Mouse (Mus musculus) forebrain, embryonic 14.5 days (tissue): ENCODE measurements around the gene Fstl4. TPM values are rescaled to one million over a fixed set of nuclear protein-coding genes. Genes with fewer than 3 reads are reported as not detected.

ENCODE experiments used
- ATAC-seq: fragments of 200-750 bp; cut with Nextera tagmentation; 2 replicates; pipeline ENCODE4 v1.8.0; 2017; ENCODE audit warnings: mild to moderate bottlenecking, moderate library complexity
- DNase-seq: peaks from one replicate; pipeline ENCODE4 v3.0.0-alpha.2; 2015; ENCODE audit warnings: low spot score
- H3K27ac ChIP-seq: fragments of 300-500 bp; sonication (generic); 2 replicates; pipeline ENCODE4 v1.5.1; 2014; ENCODE audit warnings: low read depth, mild to moderate bottlenecking, control low read depth, low read length, moderate library complexity
- H3K27me3 ChIP-seq: fragments of 300-500 bp; sonication (generic); replicated peaks from 2 replicates; pipeline ENCODE4 v1.6.1; 2014; ENCODE audit warnings: low read length, control low read depth, mixed read lengths; ENCODE audit not compliant: control insufficient read depth, insufficient read depth
- H3K36me3 ChIP-seq: fragments of 300-500 bp; sonication (generic); 2 replicates; pipeline ENCODE4 v1.6.1; 2014; ENCODE audit warnings: low read length, control low read depth; ENCODE audit not compliant: control insufficient read depth, insufficient read depth
- H3K4me1 ChIP-seq: fragments of 300-500 bp; sonication (generic); 2 replicates; pipeline ENCODE4 v1.6.1; 2014; ENCODE audit warnings: antibody characterized with exemption, low read length, control low read depth; ENCODE audit not compliant: control insufficient read depth, insufficient read depth
- H3K4me2 ChIP-seq: fragments of 300-500 bp; sonication (generic); 2 replicates; pipeline ENCODE4 v1.6.1; 2014; ENCODE audit warnings: mild to moderate bottlenecking, control low read depth, low read length
- H3K4me3 ChIP-seq: fragments of 300-500 bp; sonication (generic); 2 replicates; pipeline ENCODE4 v1.5.1; 2014; ENCODE audit warnings: low read depth, low read length, control low read depth
- H3K9ac ChIP-seq: fragments of 300-500 bp; sonication (generic); 2 replicates; pipeline ENCODE4 v1.6.1; 2014; ENCODE audit warnings: mild to moderate bottlenecking, low read length, control low read depth, moderate library complexity
- H3K9me3 ChIP-seq: fragments of 300-500 bp; sonication (generic); replicated peaks from 2 replicates; pipeline ENCODE4 v1.6.1; 2016; ENCODE audit warnings: low read length, control low read depth, mixed read lengths; ENCODE audit not compliant: control insufficient read depth
- WGBS: fragments of 180-500 bp; shearing (Covaris S2); extraction: QIAGEN DNeasy Blood & Tissue Kit; methylation state at CpG from one replicate; pipeline ENCODE4 v1.1.7; 2014; 5-methylcytosine and 5-hydroxymethylcytosine counted together
- polyA plus RNA-seq: library from polyadenylated mRNA; unstranded; fragments of >200 nt; fragmentation: Nextera tagmentation; extraction: Ambion mirVana; gene quantifications from 2 replicates; pipeline ENCODE4 v1.2.1, GENCODE M21; 2014

The Fstl4 gene
- polyA plus RNA-seq, 1 experiment from 2014 or later, result 2.4 TPM

GRCm38 (mm10) chr11:53233590-53233989, 469.2 kb downstream of the Fstl4 start:
- H3K9me3 ChIP-seq, result no peaks in the 10 kb centered on the region
- no peak overlapping the region for H3K4me2 ChIP-seq
- H3K27ac ChIP-seq, result no peak overlapping the region
- DNase-seq, result no peak
- no peak for ATAC-seq
- H3K4me1 ChIP-seq, result no peaks in the 10 kb centered on the region
- no peak overlapping the region for H3K4me3 ChIP-seq
- H3K9ac ChIP-seq, result no peak overlapping the region
- no peaks in the 10 kb centered on the region for H3K36me3 ChIP-seq
- no peaks in the 10 kb centered on the region for H3K27me3 ChIP-seq
- WGBS, result 88% methylated on average over 9 of the region's 9 CpGs
